Mouse (Mus musculus): ENCODE results near the gene Apoc4. TPM values are rescaled to one million over a fixed set of nuclear protein-coding genes. Genes with fewer than 3 reads are reported as not detected.

Gene Apoc4
- total RNA-seq, 2 experiments from 2014 or later = not detected

- intact Hi-C loops (cut with DNase I) = loop anchor here (10.0 kb wide), 1 partner anchor 50 kb away; no protein-coding TSS in a partner anchor
- no peak for DNase-seq
Observed at GRCm38 (mm10) chr7:19634591-19634990, 46.7 kb downstream of the Apoc4 start.

GRCm38 (mm10) chr7:19633855-19634254 lies 47.4 kb downstream of the Apoc4 start:
- DNase-seq = no peak
- intact Hi-C loops (cut with DNase I) = loop anchor here (10.0 kb wide), 1 partner anchor 49 kb away; no protein-coding TSS in a partner anchor

GRCm38 (mm10) chr7:19633197-19633596 lies 48.1 kb downstream of the Apoc4 start:
- intact Hi-C loops (cut with DNase I) = loop anchor here (10.0 kb wide), 1 partner anchor 48 kb away; no protein-coding TSS in a partner anchor
- DNase-seq = no peak

- no peak for DNase-seq
- intact Hi-C loops (cut with DNase I) = loop anchor here (10.0 kb wide), 1 partner anchor 48 kb away; no protein-coding TSS in a partner anchor
Observed at GRCm38 (mm10) chr7:19632720-19633119, 48.6 kb downstream of the Apoc4 start.

- intact Hi-C loops (cut with DNase I) = loop anchor here (10.0 kb wide), 1 partner anchor 47 kb away; no protein-coding TSS in a partner anchor
- no peak for DNase-seq
Observed at GRCm38 (mm10) chr7:19632275-19632674, 49.0 kb downstream of the Apoc4 start.

- DNase-seq = peak; percentile 92
- intact Hi-C loops (cut with DNase I) = no loop called here
Observed at GRCm38 (mm10) chr7:19629361-19629734, 51.9 kb downstream of the Apoc4 start, which contains the start of gene Relb. Gene Relb (minus strand): TSS chr7:19629438.

- intact Hi-C loops (cut with DNase I) = no loop called here
- DNase-seq = peak; percentile 88
Observed at GRCm38 (mm10) chr7:19628536-19629360, 52.5 kb downstream of the Apoc4 start.

- DNase-seq = no peak
- intact Hi-C loops (cut with DNase I) = no loop called here
Observed at GRCm38 (mm10) chr7:19628192-19628535, 53.1 kb downstream of the Apoc4 start.

Other genes with a start within 250 kb of the Apoc4 start
- gene Mark4, start 222.7 kb downstream of the Apoc4 start, total RNA-seq (2021) = 100 to 1,000 TPM; 118 to 119 TPM
- under 1 TPM; 0.42 to 0.46 TPM for gene Exoc3l2, start 218.1 kb downstream of the Apoc4 start, total RNA-seq (2021)
- 1 to 10 TPM; 8.5 to 8.8 TPM for gene Bloc1s3, start 173.1 kb downstream of the Apoc4 start, total RNA-seq (2021)
- 10 to 100 TPM; 17.9 to 19.0 TPM for gene Trappc6a, start 173.1 kb downstream of the Apoc4 start, total RNA-seq (2021)
- gene Nkpd1, start 163.6 kb downstream of the Apoc4 start, total RNA-seq (2021) = under 1 TPM; 0.90 to 0.91 TPM
- gene Ppp1r37, start 118.4 kb downstream of the Apoc4 start, total RNA-seq (2021) = 10 to 100 TPM; 81.1 to 85.1 TPM
- gene Zfp296, start 104.2 kb downstream of the Apoc4 start, total RNA-seq (2021) = under 1 TPM; 0.22 to 0.24 TPM
- 10 to 100 TPM; 56.0 to 58.2 TPM for gene Gemin7, start 103.9 kb downstream of the Apoc4 start, total RNA-seq (2021)
- 100 to 1,000 TPM in 1 of 2 experiments, 10 to 100 TPM in 1; 98.0 to 106 TPM for gene Clasrp, start 77.0 kb downstream of the Apoc4 start, total RNA-seq (2021)
- gene Relb, start 52.0 kb downstream of the Apoc4 start, total RNA-seq (2021) = 1 to 10 TPM; 5.5 to 7.5 TPM
- gene Clptm1, start 16.4 kb downstream of the Apoc4 start, total RNA-seq (2021) = 100 to 1,000 TPM; 105 to 115 TPM
- not detected for gene Apoc2, start 3.5 kb downstream of the Apoc4 start, total RNA-seq (2021)
- gene Gm44805, start 56 bp downstream of the Apoc4 start, total RNA-seq (2021) = not detected
- gene Apoc1, start 11.2 kb upstream of the Apoc4 start, total RNA-seq (2021) = 1 to 10 TPM; 2.1 to 3.6 TPM
- 100 to 1,000 TPM; 576 to 662 TPM for gene Apoe, start 17.7 kb upstream of the Apoc4 start, total RNA-seq (2021)
- gene Tomm40, start 34.0 kb upstream of the Apoc4 start, total RNA-seq (2021) = 100 to 1,000 TPM in 1 of 2 experiments, 10 to 100 TPM in 1; 95.8 to 104 TPM
- gene Nectin2, start 69.0 kb upstream of the Apoc4 start, total RNA-seq (2021) = 10 to 100 TPM; 35.7 to 36.4 TPM
- gene Bcam, start 89.5 kb upstream of the Apoc4 start, total RNA-seq (2021) = 1 to 10 TPM; 6.8 to 7.4 TPM
- under 1 TPM in 1 of 2 experiments, not detected in 1; 0.93 TPM for gene Cblc, start 115.3 kb upstream of the Apoc4 start, total RNA-seq (2021)
- gene Bcl3, start 141.3 kb upstream of the Apoc4 start, total RNA-seq (2021) = 1 to 10 TPM in 1 of 2 experiments, under 1 TPM in 1; 0.76 to 1.3 TPM
- gene Gm19345, start 170.5 kb upstream of the Apoc4 start, total RNA-seq (2021) = 10 to 100 TPM; 14.8 to 15.9 TPM
- not detected for gene Ceacam16, start 179.8 kb upstream of the Apoc4 start, total RNA-seq (2021)
- not detected for gene Ceacam19, start 206.5 kb upstream of the Apoc4 start, total RNA-seq (2021)
- gene Pvr, start 239.7 kb upstream of the Apoc4 start, total RNA-seq (2021) = 10 to 100 TPM; 14.6 to 18.8 TPM